Mouse (Mus musculus) lung, postnatal 36 days (tissue): ENCODE measurements at regions not wholly inside any gene's neighbourhood (a gene's known extent, or its start where the extent isn't known, plus 50 kb on each side); places are given as distances from the start of the nearest gene placed in this dataset.

Source experiments
- DNase-seq: peaks from one replicate; pipeline ENCODE4 v3.0.0; 2022; ENCODE audit warnings: mixed read lengths

DNA sequence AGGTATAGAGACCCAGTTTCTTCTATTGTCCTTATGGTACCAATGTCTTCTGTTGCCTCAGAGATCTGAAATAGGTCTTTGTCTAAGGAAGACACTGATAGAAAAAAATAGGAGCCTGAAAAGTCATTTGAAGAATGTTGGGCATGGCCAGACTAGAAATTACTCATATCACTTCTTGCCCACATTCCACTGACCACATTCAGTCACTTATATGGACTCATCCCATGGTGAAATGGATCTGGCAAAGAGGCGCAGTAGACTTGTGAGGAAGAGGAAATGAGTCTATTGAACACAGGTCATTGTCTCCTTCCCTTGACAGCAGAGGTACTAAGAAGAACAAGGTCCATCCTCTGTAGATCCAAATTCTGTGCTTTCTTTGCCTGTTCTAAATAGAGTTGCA lies 318.9 kb upstream of the A1bg start:
- no peak for DNase-seq

- DNase-seq: no peak
These were observed 317.5 kb upstream of the A1bg start for GRCm38 (mm10) chr15:61240344-61240743.

DNA sequence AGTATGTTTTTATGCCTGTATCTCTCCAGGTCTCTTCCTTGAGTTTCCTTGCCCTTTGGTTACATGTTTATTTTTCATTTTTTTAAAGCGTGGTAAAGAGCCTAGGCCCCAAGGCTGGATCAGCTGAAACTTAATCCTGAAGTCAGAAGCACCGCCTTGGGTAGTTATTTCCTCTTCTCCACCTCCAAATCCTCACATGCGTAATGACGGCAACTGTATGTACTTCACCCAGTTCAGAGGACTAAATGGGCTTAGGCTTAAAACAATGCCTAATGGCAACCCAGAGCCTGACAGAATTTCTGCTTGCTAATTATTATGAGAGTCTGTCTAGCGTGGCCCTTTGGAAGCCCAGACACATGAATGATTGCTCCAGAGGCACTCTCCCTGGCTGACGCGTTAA lies 316.6 kb upstream of the A1bg start:
- no peak for DNase-seq

- no peak for DNase-seq
These were observed 316.2 kb upstream of the A1bg start for GRCm38 (mm10) chr15:61238996-61239395.

- no peak for DNase-seq
These were observed 306.8 kb upstream of the A1bg start for GRCm38 (mm10) chr15:61229579-61229978.

GRCm38 (mm10) chr15:61222923-61223322 lies 300.1 kb upstream of the A1bg start:
- DNase-seq: no peak

DNA sequence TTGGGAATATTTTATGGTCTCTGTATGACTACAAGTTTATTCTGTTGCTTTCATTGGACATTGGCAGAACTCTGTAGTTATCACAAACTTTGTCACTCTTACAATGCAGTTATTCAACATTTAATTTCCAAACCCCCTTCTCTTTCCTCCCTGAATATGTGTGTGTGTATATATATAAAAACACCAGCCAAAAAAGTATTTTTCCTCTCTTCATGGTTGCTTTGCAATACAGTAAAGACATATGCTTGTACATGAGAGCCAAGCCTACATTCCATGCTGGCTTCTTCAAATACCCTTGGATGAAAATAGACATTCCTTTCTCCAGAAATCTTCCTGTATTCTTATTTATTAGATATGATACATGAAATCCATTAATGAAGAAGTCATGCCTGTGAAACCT lies 287.3 kb upstream of the A1bg start:
- DNase-seq: no peak

- no peak for DNase-seq
These were observed 267.2 kb upstream of the A1bg start for GRCm38 (mm10) chr15:61189981-61190380.

GRCm38 (mm10) chr15:61189481-61189880 lies 266.7 kb upstream of the A1bg start:
- DNase-seq: no peak

- DNase-seq: no peak
These were observed 261.8 kb upstream of the A1bg start for GRCm38 (mm10) chr15:61184597-61184963.

GRCm38 (mm10) chr15:61183751-61184596 lies 261.2 kb upstream of the A1bg start:
- DNase-seq: no peak

- DNase-seq: no peak
These were observed 260.5 kb upstream of the A1bg start for GRCm38 (mm10) chr15:61183291-61183690.

GRCm38 (mm10) chr15:61168842-61169416 lies 246.1 kb upstream of the A1bg start:
- DNase-seq: no peak

DNA sequence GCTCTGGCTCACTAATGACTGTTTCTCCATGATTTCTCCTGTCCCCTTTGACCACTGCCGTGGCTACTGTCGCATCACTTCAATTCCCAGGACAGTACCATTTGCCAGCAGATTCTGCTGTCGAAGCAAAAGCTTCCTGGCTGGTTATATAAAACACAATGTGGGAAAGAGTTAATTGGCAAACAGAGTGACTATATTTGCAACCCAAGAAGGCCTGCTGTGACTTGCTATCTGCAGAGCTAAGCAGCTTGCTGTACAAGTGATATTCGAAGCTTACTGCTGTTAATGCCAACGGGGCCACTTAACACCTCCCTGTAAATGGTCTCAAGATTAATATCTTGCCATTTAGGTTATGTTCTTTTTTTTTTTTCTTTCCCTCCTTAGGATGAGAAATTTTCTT lies 242.2 kb upstream of the A1bg start:
- no peak for DNase-seq

GRCm38 (mm10) chr15:61161397-61161796 lies 238.6 kb upstream of the A1bg start:
- DNase-seq: peak; percentile 9

GRCm38 (mm10) chr15:61160666-61161065 lies 237.9 kb upstream of the A1bg start:
- DNase-seq: no peak

DNA sequence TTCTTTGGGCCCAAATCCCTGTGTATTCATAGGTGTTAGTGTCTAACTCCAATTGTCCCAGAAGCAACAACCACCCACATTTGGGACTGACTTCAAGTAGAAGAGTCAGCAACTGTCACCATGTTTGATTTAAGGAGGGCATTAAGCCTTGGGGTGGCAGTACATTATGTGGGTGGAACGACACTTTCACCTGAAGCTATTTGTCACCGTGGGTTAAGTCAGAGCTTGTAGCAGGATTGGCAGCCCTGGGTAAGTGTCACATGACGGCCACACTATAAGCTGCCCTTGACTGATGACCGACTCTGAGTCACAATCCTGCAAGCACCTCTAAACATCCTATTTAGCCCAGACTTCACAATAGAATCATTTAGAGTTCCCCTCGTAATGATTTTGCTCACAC lies 236.7 kb upstream of the A1bg start:
- DNase-seq: no peak

GRCm38 (mm10) chr15:61158041-61158545 lies 235.3 kb upstream of the A1bg start:
- DNase-seq: no peak

GRCm38 (mm10) chr15:61157543-61157942 lies 234.7 kb upstream of the A1bg start:
- DNase-seq: peak; percentile 95

DNA sequence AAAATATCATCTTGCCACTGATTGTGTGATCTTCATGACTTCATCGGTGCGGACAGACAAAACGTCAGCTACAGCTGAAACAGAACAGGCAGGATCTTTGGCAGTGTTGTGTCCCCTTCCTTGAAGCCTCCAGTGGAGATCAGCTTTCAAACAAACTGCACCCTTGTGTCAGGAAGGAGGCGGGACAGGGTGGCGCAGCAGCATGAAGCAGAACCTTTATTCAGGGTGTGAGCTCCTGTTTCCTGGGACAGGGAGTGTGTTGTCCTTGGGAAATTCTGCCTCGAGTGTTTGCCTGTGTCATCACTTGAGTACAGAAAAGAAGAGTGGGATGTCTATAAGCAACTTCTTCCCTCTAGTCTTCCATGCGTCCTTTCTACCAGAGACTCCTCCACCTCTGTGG lies 232.7 kb upstream of the A1bg start:
- DNase-seq: no peak

GRCm38 (mm10) chr15:61154166-61154565 lies 231.4 kb upstream of the A1bg start:
- DNase-seq: no peak

- DNase-seq: no peak
These were observed 220.0 kb upstream of the A1bg start for GRCm38 (mm10) chr15:61142851-61143250.

GRCm38 (mm10) chr15:61139151-61139550 lies 216.3 kb upstream of the A1bg start:
- DNase-seq: no peak

GRCm38 (mm10) chr15:61136781-61137180 lies 214.0 kb upstream of the A1bg start:
- no peak for DNase-seq

DNA sequence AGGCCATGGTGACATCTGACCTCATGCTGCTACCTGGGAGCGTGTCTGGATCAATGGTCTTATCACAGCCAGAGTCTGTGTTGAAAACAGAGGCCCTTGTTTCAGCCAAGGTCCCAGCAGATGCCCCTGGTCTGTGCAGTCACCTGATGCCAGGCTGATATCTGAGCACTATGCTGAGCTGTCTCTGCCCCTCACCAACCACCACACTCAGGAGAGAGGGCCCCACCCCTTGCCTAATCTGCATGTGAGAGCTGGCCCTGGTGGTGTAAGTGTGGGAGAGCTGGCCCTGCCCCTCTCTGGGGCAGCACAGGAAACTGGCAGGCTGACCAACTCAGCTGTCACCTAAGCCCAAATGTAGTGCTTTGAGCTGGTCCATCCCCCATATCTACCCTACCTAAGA lies 210.5 kb upstream of the A1bg start:
- no peak for DNase-seq
